Mouse (Mus musculus) urinary bladder, postnatal 25 days (tissue): Measurements from ENCODE around the gene Zcwpw1.
"Not testable (repeated sequence)": the region's sequence is repeated elsewhere in the genome, so short reads cannot be mapped to it uniquely, and the experiment has no call there.

Experiments used
- DNase-seq: peaks from one replicate; pipeline ENCODE4 v3.0.0; 2022; ENCODE audit warnings: low spot score

Zcwpw1 gene

GRCm38 (mm10) chr5:137787151-137787928, at the start of gene Zcwpw1, which contains the start of gene Mepce:
TSS of gene Zcwpw1 (plus strand) at chr5:137787798.
TSS of gene Mepce (minus strand) at chr5:137787655.
- DNase-seq: peak; percentile 97

GRCm38 (mm10) chr5:137738516-137738915, 49.1 kb upstream of the Zcwpw1 start:
- no peak for DNase-seq

- DNase-seq: no peak
These were observed 48.1 kb upstream of the Zcwpw1 start for GRCm38 (mm10) chr5:137739471-137739870.

GRCm38 (mm10) chr5:137740506-137740905, 47.1 kb upstream of the Zcwpw1 start:
- no peak for DNase-seq

- DNase-seq: peak; percentile 71
These were observed 46.3 kb upstream of the Zcwpw1 start, which contains the start of gene Nyap1 for GRCm38 (mm10) chr5:137741023-137741931. TSS of gene Nyap1 (minus strand) at chr5:137741607.

GRCm38 (mm10) chr5:137742048-137742447, 45.5 kb upstream of the Zcwpw1 start:
- no peak for DNase-seq

GRCm38 (mm10) chr5:137742836-137743235, 44.8 kb upstream of the Zcwpw1 start:
- no peak for DNase-seq

GRCm38 (mm10) chr5:137744197-137744596, 43.4 kb upstream of the Zcwpw1 start:
- no peak for DNase-seq

GRCm38 (mm10) chr5:137745214-137746171, 42.1 kb upstream of the Zcwpw1 start, which contains the start of gene Tsc22d4:
TSS of gene Tsc22d4 (plus strand) at chr5:137745730.
- DNase-seq: peak; percentile 87

- DNase-seq: peak; percentile 62
These were observed 41.2 kb upstream of the Zcwpw1 start for GRCm38 (mm10) chr5:137746282-137746850.

- no peak for DNase-seq
These were observed 40.7 kb upstream of the Zcwpw1 start for GRCm38 (mm10) chr5:137746851-137747325.

GRCm38 (mm10) chr5:137747326-137747961, 40.2 kb upstream of the Zcwpw1 start:
- peak; percentile 36 for DNase-seq

GRCm38 (mm10) chr5:137748130-137748770, 39.3 kb upstream of the Zcwpw1 start:
- no peak for DNase-seq

- DNase-seq: no peak
These were observed 38.3 kb upstream of the Zcwpw1 start for GRCm38 (mm10) chr5:137749196-137749836.

GRCm38 (mm10) chr5:137750212-137750611, 37.4 kb upstream of the Zcwpw1 start:
- not testable (repeated sequence) for DNase-seq

- DNase-seq: no peak
These were observed 36.2 kb upstream of the Zcwpw1 start for GRCm38 (mm10) chr5:137751221-137751887.

GRCm38 (mm10) chr5:137751988-137752387, 35.6 kb upstream of the Zcwpw1 start:
- DNase-seq: no peak

GRCm38 (mm10) chr5:137753111-137753832, 34.3 kb upstream of the Zcwpw1 start:
- DNase-seq: no peak
